Mouse (Mus musculus) liver, embryonic 12.5 days (tissue): ENCODE measurements around the gene Tubb2a. TPM values are rescaled to one million over a fixed set of nuclear protein-coding genes. Genes with fewer than 3 reads are reported as not detected.
A peak's percentile ranks its signal among the peaks of the same experiment; 100 is the strongest.

Source experiments
- ATAC-seq: fragments of 200-750 bp; cut with Nextera tagmentation; 2 replicates; pipeline ENCODE4 v1.8.0; 2017; ENCODE audit warnings: moderate number of reproducible peaks, mild to moderate bottlenecking, moderate library complexity
- H3K27ac ChIP-seq: fragments of 300-500 bp; sonication (generic); 2 replicates; pipeline ENCODE4 v1.5.1; 2016; ENCODE audit warnings: mild to moderate bottlenecking
- H3K27me3 ChIP-seq: fragments of 300-500 bp; sonication (generic); replicated peaks from 2 replicates; pipeline ENCODE4 v1.6.1; 2016; ENCODE audit warnings: mild to moderate bottlenecking, moderate library complexity
- H3K36me3 ChIP-seq: fragments of 300-500 bp; sonication (generic); 2 replicates; pipeline ENCODE4 v1.6.1; 2016; ENCODE audit warnings: mild to moderate bottlenecking, moderate library complexity
- H3K4me1 ChIP-seq: fragments of 300-500 bp; sonication (generic); 2 replicates; pipeline ENCODE4 v1.6.1; 2016
- H3K4me2 ChIP-seq: fragments of 300-500 bp; sonication (generic); 2 replicates; pipeline ENCODE4 v1.6.1; 2016; ENCODE audit warnings: mild to moderate bottlenecking, moderate library complexity
- H3K4me3 ChIP-seq: fragments of 300-500 bp; sonication (generic); 2 replicates; pipeline ENCODE4 v1.5.1; 2016; ENCODE audit warnings: mild to moderate bottlenecking, moderate library complexity
- H3K9ac ChIP-seq: fragments of 300-500 bp; sonication (generic); 2 replicates; pipeline ENCODE4 v1.6.1; 2016; ENCODE audit warnings: mild to moderate bottlenecking, moderate library complexity
- H3K9me3 ChIP-seq: fragments of 300-500 bp; sonication (generic); replicated peaks from 2 replicates; pipeline ENCODE4 v1.6.1; 2016; ENCODE audit warnings: mild to moderate bottlenecking, moderate library complexity
- WGBS: fragments of 180-500 bp; shearing (Covaris S2); methylation state at CpG from one replicate; pipeline ENCODE4 v1.1.7; 2016; ENCODE audit not compliant: insufficient replicate concordance; 5-methylcytosine and 5-hydroxymethylcytosine counted together
- polyA plus RNA-seq: library from polyadenylated mRNA; unstranded; fragments of >200 nt; fragmentation: Nextera tagmentation; extraction: Ambion mirVana; gene quantifications from 2 replicates; pipeline ENCODE4 v1.2.1, GENCODE M21; 2016

Tubb2a gene
- polyA plus RNA-seq = 67.3 and 68.1 TPM in 2 replicates

GRCm38 (mm10) chr13:34077492-34078271 is at the start of gene Tubb2a:
Gene Tubb2a, minus strand, starts transcription at chr13:34078007.
- no peaks in the 10 kb centered on the region for H3K9me3 ChIP-seq
- WGBS = under 1% methylated on average over 45 of the region's 45 CpGs
- ATAC-seq = peak; percentile 92

DNA sequence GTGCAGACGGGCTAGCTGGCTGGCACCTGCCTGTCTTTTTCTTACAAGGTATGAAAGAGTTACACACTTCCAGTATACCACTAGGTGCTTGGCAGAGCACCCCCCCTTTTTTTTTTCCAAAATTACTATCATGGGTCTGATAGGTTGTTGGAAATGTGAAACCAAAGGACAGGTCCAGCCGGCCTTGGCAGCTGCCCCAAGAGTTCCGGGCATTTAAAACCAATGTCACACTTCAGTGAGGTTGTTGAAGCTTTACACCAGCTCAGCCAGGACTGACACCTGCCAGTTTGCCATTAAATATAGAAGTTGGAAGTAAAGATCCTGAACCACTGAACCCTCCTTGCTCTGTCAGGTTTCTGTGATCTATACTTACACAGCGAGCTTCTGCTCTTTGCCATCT is 47.9 kb upstream of the Tubb2a start:
- H3K9me3 ChIP-seq = no peaks in the 10 kb centered on the region
- H3K4me1 ChIP-seq = peaks cover 16% of the 10 kb centered on the region
- H3K4me3 ChIP-seq = no peak overlapping the region
- H3K9ac ChIP-seq = no peak overlapping the region
- H3K4me2 ChIP-seq = no peak overlapping the region
- 74% methylated on average over 4 of the region's 4 CpGs for WGBS
- no peak overlapping the region for H3K27ac ChIP-seq
- H3K36me3 ChIP-seq = no peaks in the 10 kb centered on the region
- H3K27me3 ChIP-seq = peaks cover 33% of the 10 kb centered on the region
- no peak for ATAC-seq

More at GRCm38 (mm10) chr13:34077492-34078271, at the start of gene Tubb2a:
- peaks cover 19% of the 10 kb centered on the region for H3K36me3 ChIP-seq
- peaks cover 21% of the 10 kb centered on the region for H3K4me1 ChIP-seq
- H3K27ac ChIP-seq = peak within 1 kb of the TSS; percentile 75
- H3K27me3 ChIP-seq = peaks cover 11% of the 10 kb centered on the region
- peak within 1 kb of the TSS; percentile 81 for H3K9ac ChIP-seq
- peak within 1 kb of the TSS; percentile 73 for H3K4me3 ChIP-seq
- peak within 1 kb of the TSS; percentile 92 for H3K4me2 ChIP-seq

- H3K27ac ChIP-seq = no peak overlapping the region
- WGBS = 85% methylated on average over 2 of the region's 2 CpGs
- no peaks in the 10 kb centered on the region for H3K9me3 ChIP-seq
- H3K4me3 ChIP-seq = no peak overlapping the region
- no peak for ATAC-seq
- peaks cover 8% of the 10 kb centered on the region; the same call in 1 of the 2 replicates for H3K27me3 ChIP-seq
- no peak overlapping the region for H3K9ac ChIP-seq
- H3K36me3 ChIP-seq = no peaks in the 10 kb centered on the region
- H3K4me1 ChIP-seq = peaks cover 36% of the 10 kb centered on the region
- no peak overlapping the region for H3K4me2 ChIP-seq
Observed at GRCm38 (mm10) chr13:34120536-34120935, 42.7 kb upstream of the Tubb2a start.

- no peak for ATAC-seq
- H3K4me1 ChIP-seq = peaks cover 45% of the 10 kb centered on the region
- H3K9me3 ChIP-seq = no peaks in the 10 kb centered on the region
- no peak overlapping the region for H3K4me3 ChIP-seq
- no peak overlapping the region for H3K27ac ChIP-seq
- no peaks in the 10 kb centered on the region for H3K36me3 ChIP-seq
- 23% methylated on average over 4 of the region's 4 CpGs for WGBS
- no peaks in the 10 kb centered on the region for H3K27me3 ChIP-seq
- no peak overlapping the region for H3K4me2 ChIP-seq
- no peak overlapping the region for H3K9ac ChIP-seq
Observed at GRCm38 (mm10) chr13:34119406-34119805, 41.6 kb upstream of the Tubb2a start.

- H3K27ac ChIP-seq = no peak overlapping the region
- no peaks in the 10 kb centered on the region for H3K9me3 ChIP-seq
- H3K27me3 ChIP-seq = no peaks in the 10 kb centered on the region
- no peak overlapping the region for H3K4me3 ChIP-seq
- WGBS = 13% methylated on average over 4 of the region's 4 CpGs
- H3K36me3 ChIP-seq = no peaks in the 10 kb centered on the region
- peaks cover 46% of the 10 kb centered on the region for H3K4me1 ChIP-seq
- ATAC-seq = peak; percentile 82
- no peak overlapping the region for H3K9ac ChIP-seq
- peak overlapping the region; percentile 29 for H3K4me2 ChIP-seq
Observed at GRCm38 (mm10) chr13:34118816-34119215, 41.0 kb upstream of the Tubb2a start.

DNA sequence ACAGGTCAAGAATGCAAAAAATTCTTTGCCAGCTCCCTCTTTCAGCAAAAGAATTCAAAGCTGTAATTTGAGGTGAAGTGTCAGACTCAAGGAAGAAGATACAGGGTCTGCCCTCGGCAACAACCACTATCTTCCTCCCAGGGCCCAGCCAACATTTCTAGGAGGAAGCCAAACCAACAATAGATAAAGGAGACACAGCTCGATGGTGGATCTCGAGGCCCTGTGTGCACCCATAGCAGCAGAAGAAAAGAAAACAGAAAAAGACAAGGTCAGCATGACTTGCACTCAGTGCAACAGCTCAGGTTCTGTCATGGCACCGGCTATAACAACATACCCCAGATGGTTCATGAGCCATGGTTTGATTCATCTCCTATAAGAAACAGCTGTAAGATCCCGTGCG is 38.7 kb upstream of the Tubb2a start:
- no peaks in the 10 kb centered on the region for H3K27me3 ChIP-seq
- peak; percentile 22; the same call in 1 of the 2 replicates for ATAC-seq
- H3K4me2 ChIP-seq = no peak overlapping the region
- 36% methylated on average over 6 of the region's 6 CpGs for WGBS
- no peaks in the 10 kb centered on the region for H3K9me3 ChIP-seq
- no peak overlapping the region for H3K27ac ChIP-seq
- H3K9ac ChIP-seq = no peak overlapping the region
- no peaks in the 10 kb centered on the region for H3K36me3 ChIP-seq
- H3K4me1 ChIP-seq = peaks cover 46% of the 10 kb centered on the region
- H3K4me3 ChIP-seq = no peak overlapping the region

DNA sequence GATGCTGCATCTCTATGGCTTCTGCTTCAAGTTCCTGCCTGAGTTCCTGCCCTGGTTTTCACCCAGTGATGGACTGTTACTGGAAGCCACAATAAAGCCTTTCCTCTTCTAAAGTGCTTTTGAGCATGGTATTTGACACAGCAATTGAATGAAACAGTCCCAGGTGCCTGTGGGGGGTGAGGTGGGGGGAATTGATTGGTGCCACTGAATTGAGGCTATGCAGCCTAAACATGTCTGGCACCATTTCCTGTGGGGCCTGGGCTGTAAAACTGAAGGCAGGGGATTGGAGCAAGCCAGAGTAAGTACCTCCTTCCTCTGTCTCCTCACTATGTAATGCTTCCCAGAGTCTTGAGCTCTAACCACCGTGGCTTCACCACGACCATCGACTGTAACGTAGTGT is 36.8 kb upstream of the Tubb2a start:
- ATAC-seq = no peak
- 57% methylated on average over 4 of the region's 4 CpGs for WGBS
- H3K9me3 ChIP-seq = no peaks in the 10 kb centered on the region

DNA sequence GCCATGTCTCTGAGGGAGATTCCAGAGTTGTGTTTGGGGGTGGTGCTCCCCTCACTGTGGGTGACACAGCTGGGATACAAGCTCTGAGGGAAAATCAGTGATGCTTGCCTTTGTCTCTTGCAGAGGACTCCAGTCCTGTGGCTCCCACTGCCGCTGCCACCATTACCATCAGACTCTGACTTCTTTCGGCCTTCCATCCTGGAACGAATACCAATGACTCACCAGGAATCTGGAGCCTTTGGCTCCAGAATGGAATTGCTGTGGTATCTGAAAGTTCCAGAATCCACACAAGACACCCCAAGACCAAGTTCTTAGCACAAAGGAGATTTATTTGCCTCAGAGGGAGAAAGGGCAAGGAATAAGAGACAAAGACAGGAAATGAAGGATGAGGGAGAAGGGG is 35.3 kb upstream of the Tubb2a start:
- 74% methylated on average over 3 of the region's 3 CpGs for WGBS
- peaks cover 33% of the 10 kb centered on the region for H3K4me1 ChIP-seq
- no peak for ATAC-seq
- H3K36me3 ChIP-seq = no peaks in the 10 kb centered on the region
- no peak overlapping the region for H3K4me2 ChIP-seq
- H3K9me3 ChIP-seq = no peaks in the 10 kb centered on the region
- H3K9ac ChIP-seq = no peak overlapping the region
- peaks cover 8% of the 10 kb centered on the region; the same call in 1 of the 2 replicates for H3K27me3 ChIP-seq
- no peak overlapping the region for H3K27ac ChIP-seq
- no peak overlapping the region for H3K4me3 ChIP-seq

More for the DNA sequence above, 36.8 kb upstream of the Tubb2a start:
- no peak overlapping the region for H3K27ac ChIP-seq
- peaks cover 46% of the 10 kb centered on the region for H3K4me1 ChIP-seq
- H3K4me3 ChIP-seq = no peak overlapping the region
- no peak overlapping the region for H3K9ac ChIP-seq
- no peaks in the 10 kb centered on the region for H3K36me3 ChIP-seq
- H3K4me2 ChIP-seq = no peak overlapping the region
- peaks cover 8% of the 10 kb centered on the region; the same call in 1 of the 2 replicates for H3K27me3 ChIP-seq

- H3K4me3 ChIP-seq = no peak overlapping the region
- H3K27me3 ChIP-seq = peaks cover 8% of the 10 kb centered on the region; the same call in 1 of the 2 replicates
- no peak overlapping the region for H3K4me2 ChIP-seq
- H3K36me3 ChIP-seq = no peaks in the 10 kb centered on the region
- peaks cover 29% of the 10 kb centered on the region for H3K4me1 ChIP-seq
- WGBS = 75% methylated on average over 5 of the region's 5 CpGs
- H3K9me3 ChIP-seq = no peaks in the 10 kb centered on the region
- no peak for ATAC-seq
- no peak overlapping the region for H3K9ac ChIP-seq
- no peak overlapping the region for H3K27ac ChIP-seq
Observed at GRCm38 (mm10) chr13:34112369-34113081, 34.7 kb upstream of the Tubb2a start.

GRCm38 (mm10) chr13:34111878-34112277 is 34.1 kb upstream of the Tubb2a start:
- no peaks in the 10 kb centered on the region for H3K36me3 ChIP-seq
- H3K4me3 ChIP-seq = no peak overlapping the region
- ATAC-seq = no peak
- H3K9ac ChIP-seq = no peak overlapping the region
- no peak overlapping the region for H3K4me2 ChIP-seq
- 78% methylated on average over 3 of the region's 3 CpGs for WGBS
- H3K27ac ChIP-seq = no peak overlapping the region
- peaks cover 8% of the 10 kb centered on the region; the same call in 1 of the 2 replicates for H3K27me3 ChIP-seq
- peaks cover 28% of the 10 kb centered on the region for H3K4me1 ChIP-seq
- H3K9me3 ChIP-seq = no peaks in the 10 kb centered on the region

- no peak for ATAC-seq
- Histone ChIP-seq H3K36me3 (no peaks in the 10 kb centered on the region), H3K4me1 (peaks cover 23% of the 10 kb centered on the region), H3K27ac (no peak overlapping the region), H3K9me3 (no peaks in the 10 kb centered on the region), H3K9ac (no peak overlapping the region), H3K4me2 (no peak overlapping the region), H3K4me3 (no peak overlapping the region), H3K27me3 (peaks cover 8% of the 10 kb centered on the region; the same call in 1 of the 2 replicates)
- WGBS = 63% methylated on average over 5 of the region's 5 CpGs
Observed at GRCm38 (mm10) chr13:34111019-34111418, 33.2 kb upstream of the Tubb2a start.

DNA sequence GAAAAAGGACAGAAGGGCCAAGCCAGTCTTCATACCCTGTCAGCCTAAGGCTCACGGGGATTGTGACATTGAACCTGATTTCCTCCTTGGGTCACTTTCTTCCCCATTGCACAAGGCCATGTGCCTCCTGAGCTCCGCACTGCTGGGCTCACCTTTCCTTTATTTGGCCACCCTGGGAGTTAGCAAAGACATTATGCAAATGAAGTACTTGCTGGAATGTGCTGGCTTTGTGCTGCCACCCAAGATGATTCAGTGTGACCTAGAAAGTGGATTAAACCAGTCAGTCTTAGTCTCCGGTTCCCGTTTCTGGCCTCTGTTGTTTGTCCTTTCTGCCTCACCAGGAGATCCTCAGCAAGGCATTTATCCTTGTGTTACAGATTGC is 31.9 kb upstream of the Tubb2a start:
- no peak overlapping the region for H3K4me3 ChIP-seq
- H3K4me2 ChIP-seq = no peak overlapping the region
- H3K36me3 ChIP-seq = no peaks in the 10 kb centered on the region
- peaks cover 12% of the 10 kb centered on the region; the same call in 1 of the 2 replicates for H3K4me1 ChIP-seq
- H3K9ac ChIP-seq = no peak overlapping the region
- ATAC-seq = no peak
- H3K9me3 ChIP-seq = no peaks in the 10 kb centered on the region
- peaks cover 8% of the 10 kb centered on the region; the same call in 1 of the 2 replicates for H3K27me3 ChIP-seq
- WGBS = 56% methylated on average over 4 of the region's 4 CpGs
- H3K27ac ChIP-seq = no peak overlapping the region
